In the genomic region with DNA sequence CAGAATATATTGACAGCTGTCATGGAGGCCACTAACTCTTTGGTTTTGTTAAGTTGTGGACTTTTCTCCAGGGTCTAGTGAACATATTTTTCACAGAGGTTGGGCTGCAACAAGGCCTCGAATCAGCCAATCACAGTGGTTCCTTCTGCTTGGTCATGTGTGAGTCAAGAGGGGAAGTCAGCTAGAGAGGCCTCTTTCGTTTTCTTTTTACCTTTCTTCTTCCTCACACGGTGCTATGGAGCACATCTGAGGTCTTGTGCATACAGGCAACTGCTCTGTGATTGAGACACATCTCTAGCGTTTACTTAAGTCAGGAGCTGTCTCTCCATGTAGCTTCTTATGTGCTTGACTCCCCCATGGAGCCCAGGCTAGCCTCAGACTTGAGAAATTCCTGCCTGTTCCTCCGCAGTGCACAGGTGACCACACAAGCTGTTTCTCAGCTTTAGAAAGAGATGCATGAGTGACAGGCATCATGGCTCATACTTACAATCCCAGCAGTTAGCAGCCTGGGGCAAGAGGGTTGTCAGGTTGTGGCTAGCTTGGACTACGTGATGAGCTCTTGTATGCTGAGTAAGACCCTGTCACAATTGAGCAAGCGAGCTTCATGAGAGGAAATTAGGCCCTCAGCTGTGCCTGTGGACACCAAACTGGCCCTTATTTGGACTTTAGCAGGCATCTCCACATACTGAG, we compare ENCODE assay signal across 11 mouse cellular contexts. TPM values are rescaled to one million over a fixed set of nuclear protein-coding genes. Genes with fewer than 3 reads are reported as not detected.
DNase-seq lines count a peak whose midpoint lies in the region; ATAC-seq lines count a peak whose summit lies in the region.
"Had no signal": no experiment of that assay in that cellular context is flagged by ENCODE, and none has a peak within 500 bp of the region (broad histone marks: within the 10 kb centered on the region; RNA-seq: fewer than 3 reads in every experiment).

No protein-coding gene starts in this region.

- H3K9me3 ChIP-seq in megakaryocyte, embryonic 14.5 days = no peaks in the 10 kb centered on the region

- DNase-seq in heart, adult 11 months = peak; percentile 90
- no peak for DNase-seq in heart, postnatal 14 days
- DNase-seq in 416B (ENCODE audit: low read depth) = peak; percentile 84
- no peak for DNase-seq in left cerebral cortex, postnatal 25 days (ENCODE audit: low spot score in 2 of 2)
- no peak for DNase-seq in left cerebral cortex, postnatal 14 days (ENCODE audit: low spot score in 2 of 2)
- no peak for DNase-seq in gastrocnemius, adult 8-10 months (ENCODE audit: low spot score in 2 of 2)
- DNase-seq: cerebellum, adult 9-11 months; gastrocnemius, postnatal 25 days; kidney, postnatal 36 days had no signal

- H3K4me3 ChIP-seq in megakaryocyte, embryonic 14.5 days (replicated peaks) = peak overlapping the region; percentile 83

- peak; percentile 48 for ATAC-seq in common myeloid progenitor, adult 5-6 weeks (replicated peaks; ENCODE audit: low read depth, poor library complexity, severe bottlenecking)

- H3K36me3 ChIP-seq in megakaryocyte, embryonic 14.5 days (replicated peaks; ENCODE audit: low read length) = no peaks in the 10 kb centered on the region

- H3K4me1 ChIP-seq in megakaryocyte, embryonic 14.5 days = peaks cover 46% of the 10 kb centered on the region

- intact Hi-C loops in heart, postnatal 14 days (cut with DNase I) = no loop called here
- intact Hi-C loops in left cerebral cortex, postnatal 25 days (cut with DNase I) = no loop called here
- intact Hi-C loops in left cerebral cortex, postnatal 14 days (cut with DNase I) = no loop called here

- peaks cover 16% of the 10 kb centered on the region for H3K27me3 ChIP-seq in megakaryocyte, embryonic 14.5 days (replicated peaks)

RNA-seq across cellular contexts. Expression of gene Gng2, which starts 9.0 kb away (rescaled TPM):
- 10 to 100 TPM; 13.9 to 21.2 TPM for total RNA-seq in heart, postnatal 14 days (2021)
- 38.7 TPM in 2 replicates for total RNA-seq in common myeloid progenitor, adult 5-6 weeks (2017)
- 0.50 TPM in 1 of 2 replicates, not detected in the other for polyA plus RNA-seq in megakaryocyte, embryonic 14.5 days (2012; ENCODE audit: insufficient read depth, low replicate concordance)
- 100 to 1,000 TPM; 224 to 237 TPM for total RNA-seq in left cerebral cortex, postnatal 25 days (2021)
- total RNA-seq in left cerebral cortex, postnatal 14 days (2021) = 100 to 1,000 TPM; 346 to 354 TPM
- 1 to 10 TPM in 3 of 4 experiments, under 1 TPM in 1; 0.68 to 6.9 (median 2.6) TPM for total RNA-seq in gastrocnemius, adult 8-10 months (2022)

Comparison
In these comparisons a context has a peak if more than half of its experiments do, and no peak if none do; other contexts are left out.
1. DNase-seq: peak in heart, adult 11 months (single experiment) and 416B (single experiment); none in heart, postnatal 14 days (0 of 2), left cerebral cortex, postnatal 25 days (0 of 2), left cerebral cortex, postnatal 14 days (0 of 2) and gastrocnemius, adult 8-10 months (0 of 2).